Mouse (Mus musculus) hindbrain, embryonic 12.5 days (tissue): ENCODE results near the gene Zfp36. TPM values are rescaled to one million over a fixed set of nuclear protein-coding genes. Genes with fewer than 3 reads are reported as not detected.

Experiments
- ATAC-seq: fragments of 200-750 bp; cut with Nextera tagmentation; 2 replicates; pipeline ENCODE4 v1.8.0; 2017; ENCODE audit warnings: moderate TSS enrichment; ENCODE audit not compliant: low FRiP score
- H3K27ac ChIP-seq: fragments of 300-500 bp; sonication (generic); 2 replicates; pipeline ENCODE4 v1.5.1; 2016; ENCODE audit warnings: mild to moderate bottlenecking
- H3K27me3 ChIP-seq: fragments of 300-500 bp; sonication (generic); 2 replicates; pipeline ENCODE4 v1.6.1; 2016; ENCODE audit warnings: mild to moderate bottlenecking
- H3K36me3 ChIP-seq: fragments of 300-500 bp; sonication (generic); 2 replicates; pipeline ENCODE4 v1.6.1; 2016; ENCODE audit warnings: mild to moderate bottlenecking
- H3K4me1 ChIP-seq: fragments of 300-500 bp; sonication (generic); 2 replicates; pipeline ENCODE4 v1.6.1; 2016
- H3K4me2 ChIP-seq: fragments of 300-500 bp; sonication (generic); replicated peaks from 2 replicates; pipeline ENCODE4 v1.6.1; 2016; ENCODE audit warnings: mild to moderate bottlenecking
- H3K4me3 ChIP-seq: fragments of 300-500 bp; sonication (generic); 2 replicates; pipeline ENCODE4 v1.5.1; 2016; ENCODE audit warnings: mild to moderate bottlenecking
- H3K9ac ChIP-seq: fragments of 300-500 bp; sonication (generic); 2 replicates; pipeline ENCODE4 v1.6.1; 2016; ENCODE audit warnings: mild to moderate bottlenecking, moderate library complexity
- H3K9me3 ChIP-seq: fragments of 300-500 bp; sonication (generic); replicated peaks from 2 replicates; pipeline ENCODE4 v1.6.1; 2016; ENCODE audit warnings: mild to moderate bottlenecking
- WGBS: fragments of 180-500 bp; shearing (Covaris S2); methylation state at CpG from one replicate; pipeline ENCODE4 v1.1.7; 2016; 5-methylcytosine and 5-hydroxymethylcytosine counted together
- polyA plus RNA-seq: library from polyadenylated mRNA; unstranded; fragments of >200 nt; fragmentation: Nextera tagmentation; extraction: Ambion mirVana; gene quantifications from 2 replicates; pipeline ENCODE4 v1.2.1, GENCODE M21; 2016

Gene Zfp36
- polyA plus RNA-seq, 1 experiment from 2014 or later, result 6.3 TPM

DNA sequence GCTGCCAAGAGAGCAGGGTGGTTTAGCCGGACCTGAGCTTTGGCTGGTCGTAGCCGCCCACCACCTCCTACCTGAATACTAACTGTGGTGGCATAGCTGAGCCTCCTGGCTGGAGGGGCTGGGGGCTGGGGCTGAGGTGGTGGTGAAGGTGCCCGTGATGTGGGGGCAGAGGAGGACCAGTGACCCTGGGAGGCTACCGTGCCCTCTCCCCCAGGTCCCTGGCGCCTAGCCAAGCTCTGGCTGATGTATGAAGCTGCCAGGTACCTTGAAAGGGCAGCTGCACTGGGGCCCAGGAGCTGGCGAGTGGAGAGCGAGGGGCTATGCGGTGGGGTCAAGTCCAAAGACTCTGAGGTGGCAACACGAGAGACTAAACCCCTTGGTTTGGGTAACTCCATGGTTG is 20.2 kb downstream of the Zfp36 start:
- H3K36me3 ChIP-seq, result peaks cover 64% of the 10 kb centered on the region
- H3K27me3 ChIP-seq, result no peaks in the 10 kb centered on the region
- H3K9me3 ChIP-seq, result no peaks in the 10 kb centered on the region
- no peak overlapping the region for H3K9ac ChIP-seq
- H3K4me3 ChIP-seq, result no peak overlapping the region
- 89% methylated on average over 10 of the region's 10 CpGs for WGBS
- H3K27ac ChIP-seq, result no peak overlapping the region
- ATAC-seq, result no peak
- H3K4me2 ChIP-seq, result no peak overlapping the region
- peaks cover 22% of the 10 kb centered on the region for H3K4me1 ChIP-seq

DNA sequence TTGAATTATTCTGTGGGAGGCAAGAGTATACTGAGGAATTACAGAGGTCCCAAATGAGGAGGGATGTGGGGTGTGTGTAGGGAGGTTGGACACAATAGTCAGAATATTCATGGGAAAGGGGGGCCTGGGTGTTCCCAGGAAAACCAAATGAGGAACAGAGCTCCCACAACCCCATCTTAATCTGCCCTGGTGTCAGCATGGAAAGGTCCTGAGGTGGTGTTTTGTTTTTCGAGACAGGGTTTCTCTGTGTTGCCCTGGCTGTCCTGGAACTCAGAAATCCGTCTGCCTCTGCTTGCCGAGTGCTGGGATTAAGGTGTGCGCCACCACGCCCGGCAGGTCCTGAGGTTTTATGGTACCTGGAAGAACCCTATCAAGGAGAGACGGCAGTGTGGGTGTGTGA is 21.6 kb downstream of the Zfp36 start:
- H3K9ac ChIP-seq, result no peak overlapping the region
- 0 out of 2 replicates have a peak overlapping the region, but pooled peaks have one; percentile 60 for H3K27ac ChIP-seq
- ATAC-seq, result no peak
- H3K27me3 ChIP-seq, result no peaks in the 10 kb centered on the region
- H3K9me3 ChIP-seq, result no peaks in the 10 kb centered on the region
- 71% methylated on average over 7 of the region's 7 CpGs for WGBS
- no peak overlapping the region for H3K4me2 ChIP-seq
- peaks cover 64% of the 10 kb centered on the region for H3K36me3 ChIP-seq
- peaks cover 22% of the 10 kb centered on the region for H3K4me1 ChIP-seq
- H3K4me3 ChIP-seq, result no peak overlapping the region

GRCm38 (mm10) chr7:28357984-28358383 is 22.1 kb downstream of the Zfp36 start:
- ATAC-seq, result no peak
- Histone ChIP-seq H3K27ac (peak overlapping the region; percentile 60; the same call in 1 of the 2 replicates), H3K4me2 (no peak overlapping the region), H3K9ac (no peak overlapping the region), H3K27me3 (no peaks in the 10 kb centered on the region), H3K4me1 (peaks cover 22% of the 10 kb centered on the region), H3K4me3 (no peak overlapping the region), H3K36me3 (peaks cover 65% of the 10 kb centered on the region), H3K9me3 (no peaks in the 10 kb centered on the region)
- whole genome bisulfite sequencing, result 20% methylated on average over 5 of the region's 5 CpGs

- no peak for ATAC-seq
- Histone ChIP-seq H3K27me3 (no peaks in the 10 kb centered on the region), H3K4me2 (no peak overlapping the region), H3K9me3 (no peaks in the 10 kb centered on the region), H3K36me3 (peaks cover 60% of the 10 kb centered on the region), H3K9ac (no peak overlapping the region), H3K27ac (peak overlapping the region; percentile 60), H3K4me1 (peaks cover 22% of the 10 kb centered on the region), H3K4me3 (no peak overlapping the region)
- WGBS, result 0% methylated on average over 5 of the region's 5 CpGs
These were observed 23.1 kb downstream of the Zfp36 start for GRCm38 (mm10) chr7:28356981-28357380.

GRCm38 (mm10) chr7:28355221-28355620 is 24.8 kb downstream of the Zfp36 start:
- Histone ChIP-seq H3K4me2 (no peak overlapping the region), H3K9me3 (no peaks in the 10 kb centered on the region), H3K27ac (no peak overlapping the region), H3K4me1 (peaks cover 30% of the 10 kb centered on the region), H3K9ac (no peak overlapping the region), H3K4me3 (no peak overlapping the region), H3K36me3 (peaks cover 43% of the 10 kb centered on the region), H3K27me3 (no peaks in the 10 kb centered on the region)
- WGBS, result 95% methylated on average over 3 of the region's 3 CpGs
- no peak for ATAC-seq

- 84% methylated on average over 3 of the region's 3 CpGs for WGBS
- no peak for ATAC-seq
- no peak overlapping the region for H3K4me2 ChIP-seq
These were observed 25.5 kb downstream of the Zfp36 start for GRCm38 (mm10) chr7:28354596-28354995.

GRCm38 (mm10) chr7:28354113-28354581 is 25.9 kb downstream of the Zfp36 start:
- peaks cover 37% of the 10 kb centered on the region for H3K4me1 ChIP-seq
- ATAC-seq, result no peak
- H3K4me2 ChIP-seq, result no peak overlapping the region
- WGBS, result 85% methylated on average over 3 of the region's 3 CpGs
- no peak overlapping the region for H3K4me3 ChIP-seq
- H3K27ac ChIP-seq, result no peak overlapping the region
- no peaks in the 10 kb centered on the region for H3K9me3 ChIP-seq
- no peaks in the 10 kb centered on the region for H3K27me3 ChIP-seq
- H3K9ac ChIP-seq, result no peak overlapping the region
- peaks cover 33% of the 10 kb centered on the region for H3K36me3 ChIP-seq

More at GRCm38 (mm10) chr7:28354596-28354995, 25.5 kb downstream of the Zfp36 start:
- Histone ChIP-seq H3K4me1 (peaks cover 35% of the 10 kb centered on the region), H3K27ac (no peak overlapping the region), H3K9ac (no peak overlapping the region), H3K9me3 (no peaks in the 10 kb centered on the region), H3K36me3 (peaks cover 37% of the 10 kb centered on the region), H3K27me3 (no peaks in the 10 kb centered on the region), H3K4me3 (no peak overlapping the region)

DNA sequence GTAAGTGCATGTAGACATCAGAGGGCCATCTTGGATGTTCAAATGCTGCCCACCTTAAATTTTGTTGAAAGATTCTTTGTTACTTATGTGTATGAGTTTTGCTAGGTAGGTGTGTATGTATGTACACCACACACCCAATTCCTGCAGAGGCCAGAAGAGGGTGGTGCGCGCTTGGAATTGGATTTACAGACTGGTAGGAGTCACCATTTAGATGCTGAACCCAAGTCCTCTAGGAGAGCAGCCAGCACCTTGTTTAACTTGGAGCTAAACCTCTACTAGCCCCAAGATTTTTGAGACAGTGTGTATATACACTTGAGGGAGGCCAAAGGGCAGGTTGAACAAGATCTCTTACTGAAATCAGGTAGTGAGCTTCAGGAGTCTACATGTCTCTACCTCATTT is 26.8 kb downstream of the Zfp36 start:
- WGBS, result 97% methylated on average over 2 of the region's 2 CpGs
- H3K27ac ChIP-seq, result no peak overlapping the region
- peaks cover 30% of the 10 kb centered on the region for H3K36me3 ChIP-seq
- no peak overlapping the region for H3K4me3 ChIP-seq
- H3K4me1 ChIP-seq, result peaks cover 32% of the 10 kb centered on the region
- H3K4me2 ChIP-seq, result no peak overlapping the region
- no peaks in the 10 kb centered on the region for H3K27me3 ChIP-seq
- H3K9me3 ChIP-seq, result no peaks in the 10 kb centered on the region
- H3K9ac ChIP-seq, result no peak overlapping the region
- ATAC-seq, result no peak

DNA sequence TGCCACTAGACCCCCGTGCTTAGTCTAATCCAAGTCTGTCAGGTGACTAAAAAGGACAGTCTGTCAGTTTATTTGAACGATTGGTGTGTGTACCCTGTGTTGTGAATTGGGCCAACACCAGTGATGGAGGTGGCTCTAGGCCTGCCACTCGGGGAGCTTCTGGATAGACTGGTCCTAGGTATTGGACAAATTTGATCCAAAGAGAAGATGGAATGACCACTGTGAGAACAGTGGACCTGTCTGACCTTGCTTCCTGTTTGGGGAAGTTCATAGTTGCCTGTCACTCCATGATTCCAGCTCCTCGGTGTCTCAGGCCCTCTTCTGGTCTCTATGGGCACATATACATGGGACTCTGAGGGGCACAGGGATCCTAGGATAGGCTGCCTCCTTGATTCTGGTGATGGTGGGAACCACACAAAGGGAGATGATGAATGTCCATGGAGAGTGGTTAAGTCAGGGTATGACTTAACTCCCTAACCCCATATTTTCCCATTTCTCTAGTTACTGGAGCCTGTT is 28.3 kb downstream of the Zfp36 start:
- Histone ChIP-seq H3K9ac (peak overlapping the region; percentile 94), H3K4me2 (peak overlapping the region; percentile 96), H3K4me3 (peak overlapping the region; percentile 90), H3K27me3 (no peaks in the 10 kb centered on the region), H3K4me1 (peaks cover 17% of the 10 kb centered on the region), H3K36me3 (peaks cover 30% of the 10 kb centered on the region), H3K9me3 (no peaks in the 10 kb centered on the region), H3K27ac (no peak overlapping the region)
- no peak for ATAC-seq
- WGBS, result 57% methylated on average over 4 of the region's 4 CpGs

DNA sequence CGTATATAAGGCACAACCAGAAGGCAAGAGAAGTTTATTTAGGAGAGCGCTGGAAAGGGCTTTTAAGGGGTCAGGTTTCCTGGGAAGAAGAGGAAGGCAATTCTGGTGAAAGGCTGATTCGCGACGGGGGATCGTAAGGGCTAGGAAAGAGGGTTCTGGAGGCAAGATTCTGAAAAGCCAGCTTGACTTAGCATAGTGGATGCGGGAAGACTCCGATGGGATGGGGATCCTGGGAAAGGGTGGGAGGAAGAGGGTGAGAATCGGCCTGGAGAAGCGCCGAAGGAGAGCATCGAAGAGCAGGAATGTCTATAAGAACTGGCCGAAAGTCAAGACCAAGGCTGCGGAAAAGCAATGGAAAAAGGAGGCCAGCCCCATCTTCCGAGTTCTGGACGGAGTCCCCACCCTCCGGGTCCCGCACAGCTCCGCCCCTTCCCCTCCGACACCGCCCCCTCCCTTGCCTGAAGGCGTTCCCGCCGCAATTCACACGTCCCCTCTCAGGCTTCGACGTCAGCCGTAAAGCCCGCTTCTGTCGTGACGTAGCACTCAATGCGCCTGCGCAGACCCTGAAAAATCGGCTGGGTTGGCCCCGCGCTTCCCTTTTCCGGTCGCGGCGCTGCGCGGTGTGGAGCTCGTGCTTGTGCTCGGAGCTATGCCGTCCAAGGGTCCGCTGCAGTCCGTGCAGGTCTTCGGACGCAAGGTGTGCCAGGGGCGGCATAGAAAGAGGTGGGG is 29.7 kb downstream of the Zfp36 start, which contains the start of gene Rps16:
Gene Rps16 (plus strand): TSS at position 498 of the 729 bp plus-strand sequence.
- no peaks in the 10 kb centered on the region for H3K27me3 ChIP-seq
- peak within 1 kb of the TSS; percentile 77 for H3K27ac ChIP-seq
- H3K4me1 ChIP-seq, result peaks cover 15% of the 10 kb centered on the region
- WGBS, result under 1% methylated on average over 47 of the region's 50 CpGs
- H3K4me3 ChIP-seq, result peak within 1 kb of the TSS; percentile 90
- peak within 1 kb of the TSS; percentile 96 for H3K4me2 ChIP-seq
- peak within 1 kb of the TSS; percentile 94 for H3K9ac ChIP-seq
- H3K36me3 ChIP-seq, result peaks cover 29% of the 10 kb centered on the region
- no peaks in the 10 kb centered on the region for H3K9me3 ChIP-seq
- peak; percentile 95 for ATAC-seq

- no peak overlapping the region for H3K4me3 ChIP-seq
- H3K27me3 ChIP-seq, result no peaks in the 10 kb centered on the region
- H3K4me2 ChIP-seq, result no peak overlapping the region
- H3K9me3 ChIP-seq, result no peaks in the 10 kb centered on the region
- H3K4me1 ChIP-seq, result peaks cover 15% of the 10 kb centered on the region
- 86% methylated on average over 7 of the region's 7 CpGs for WGBS
- no peak for ATAC-seq
- H3K9ac ChIP-seq, result no peak overlapping the region
- H3K36me3 ChIP-seq, result peaks cover 12% of the 10 kb centered on the region
- H3K27ac ChIP-seq, result no peak overlapping the region
These were observed 31.5 kb downstream of the Zfp36 start for GRCm38 (mm10) chr7:28348601-28349000.

- no peak overlapping the region for H3K9ac ChIP-seq
These were observed 32.3 kb downstream of the Zfp36 start for GRCm38 (mm10) chr7:28347746-28348145.

More at GRCm38 (mm10) chr7:28347746-28348145, 32.3 kb downstream of the Zfp36 start:
- Histone ChIP-seq H3K9me3 (no peaks in the 10 kb centered on the region), H3K27ac (no peak overlapping the region), H3K4me3 (no peak overlapping the region), H3K27me3 (no peaks in the 10 kb centered on the region), H3K36me3 (0 out of 2 replicates have a peak, but pooled peaks cover 4% of the 10 kb centered on the region), H3K4me1 (peaks cover 15% of the 10 kb centered on the region), H3K4me2 (no peak overlapping the region)
- ATAC-seq, result no peak
- WGBS, result 86% methylated on average over 3 of the region's 3 CpGs
